In genomic region chr16:5431111-5431510, GRCm38 (mm10) we compare ENCODE assay signal across 10 mouse cellular contexts.
A peak's percentile ranks its signal among the peaks of the same experiment; 100 is the strongest.
DNase-seq lines count a peak whose midpoint lies in the region; ATAC-seq and TF ChIP-seq lines count a peak whose summit lies in the region.
"Had no signal": no experiment of that assay in that cellular context is flagged by ENCODE, and none has a peak within 500 bp of the region (broad histone marks: within the 10 kb centered on the region; RNA-seq: fewer than 3 reads in every experiment).

No protein-coding gene starts in this region.

- no peak overlapping the region for H3K4me2 ChIP-seq in lung, embryonic 15.5 days
- no peak overlapping the region for H3K4me2 ChIP-seq in forebrain, postnatal 0 days (ENCODE audit: low read depth)
- no peak overlapping the region for H3K4me2 ChIP-seq in stomach, postnatal 0 days (replicated peaks; ENCODE audit: low read depth)
- no peak overlapping the region for H3K4me2 ChIP-seq in midbrain, embryonic 15.5 days

- no peaks in the 10 kb centered on the region for H3K27me3 ChIP-seq in lung, embryonic 15.5 days
- no peaks in the 10 kb centered on the region for H3K27me3 ChIP-seq in forebrain, postnatal 0 days (ENCODE audit: insufficient read depth, low read length)
- H3K27me3 ChIP-seq in stomach, postnatal 0 days (ENCODE audit: control insufficient read depth, insufficient read depth, low read length), result no peaks in the 10 kb centered on the region
- no peaks in the 10 kb centered on the region for H3K27me3 ChIP-seq in midbrain, embryonic 15.5 days (replicated peaks)

- H3K27ac ChIP-seq in lung, embryonic 15.5 days, result no peak overlapping the region
- H3K27ac ChIP-seq in forebrain, postnatal 0 days (ENCODE audit: low read depth, low read length), result peak overlapping the region; percentile 41; the same call in 1 of the 2 replicates
- H3K27ac ChIP-seq in stomach, postnatal 0 days (replicated peaks), result no peak overlapping the region
- H3K27ac ChIP-seq in midbrain, embryonic 15.5 days, result no peak overlapping the region
- H3K27ac ChIP-seq: kidney, postnatal 0 days had no signal

- no peaks in the 10 kb centered on the region for H3K4me1 ChIP-seq in lung, embryonic 15.5 days
- no peaks in the 10 kb centered on the region for H3K4me1 ChIP-seq in forebrain, postnatal 0 days (ENCODE audit: insufficient read depth)
- H3K4me1 ChIP-seq in stomach, postnatal 0 days (replicated peaks; ENCODE audit: control insufficient read depth, insufficient read depth), result no peaks in the 10 kb centered on the region
- H3K4me1 ChIP-seq in midbrain, embryonic 15.5 days, result no peaks in the 10 kb centered on the region

- TF ChIP-seq CTCF in forebrain, postnatal 0 days (IDR thresholded peaks at IDR 0.05; ENCODE audit: low read depth), result no peak
- TF ChIP-seq CTCF in stomach, postnatal 0 days (IDR thresholded peaks at IDR 0.05; ENCODE audit: low read depth), result no peak

- no peaks in the 10 kb centered on the region for H3K36me3 ChIP-seq in lung, embryonic 15.5 days
- H3K36me3 ChIP-seq in forebrain, postnatal 0 days (ENCODE audit: insufficient read depth), result no peaks in the 10 kb centered on the region
- H3K36me3 ChIP-seq in stomach, postnatal 0 days (ENCODE audit: control insufficient read depth, insufficient read depth, low read length), result no peaks in the 10 kb centered on the region
- H3K36me3 ChIP-seq in midbrain, embryonic 15.5 days (replicated peaks), result no peaks in the 10 kb centered on the region

- no peak overlapping the region for H3K4me3 ChIP-seq in lung, embryonic 15.5 days
- H3K4me3 ChIP-seq in forebrain, postnatal 0 days (ENCODE audit: low read depth, low read length), result no peak overlapping the region
- no peak overlapping the region for H3K4me3 ChIP-seq in stomach, postnatal 0 days (ENCODE audit: low read depth, low read length)
- no peak overlapping the region for H3K4me3 ChIP-seq in midbrain, embryonic 15.5 days
- H3K4me3 ChIP-seq: myocyte had no signal

- peak; percentile 65; the same call in 1 of the 2 replicates for ATAC-seq in lung, embryonic 15.5 days (ENCODE audit: borderline replicate concordance, extremely low read depth, low FRiP score, low TSS enrichment)
- peak; percentile 96 for ATAC-seq in forebrain, postnatal 0 days
- ATAC-seq in stomach, postnatal 0 days (ENCODE audit: low FRiP score, low TSS enrichment), result no peak
- no peak for ATAC-seq in midbrain, embryonic 15.5 days (replicated peaks)

- H3K9ac ChIP-seq in lung, embryonic 15.5 days, result no peak overlapping the region
- H3K9ac ChIP-seq in forebrain, postnatal 0 days, result no peak overlapping the region
- no peak overlapping the region for H3K9ac ChIP-seq in stomach, postnatal 0 days (ENCODE audit: low read length)
- no peak overlapping the region for H3K9ac ChIP-seq in midbrain, embryonic 15.5 days

- TF ChIP-seq EP300 in stomach, postnatal 0 days (optimal IDR thresholded peaks at IDR 0.05), result no peak

- H3K9me3 ChIP-seq in lung, embryonic 15.5 days, result no peaks in the 10 kb centered on the region
- H3K9me3 ChIP-seq in forebrain, postnatal 0 days (ENCODE audit: low read length), result no peaks in the 10 kb centered on the region
- no peaks in the 10 kb centered on the region for H3K9me3 ChIP-seq in stomach, postnatal 0 days (ENCODE audit: control insufficient read depth, low read length)
- H3K9me3 ChIP-seq in midbrain, embryonic 15.5 days, result no peaks in the 10 kb centered on the region

- 44% methylated on average over 3 of the region's 3 CpGs for WGBS in lung, embryonic 15.5 days
- 54% methylated on average over 3 of the region's 3 CpGs for WGBS in forebrain, postnatal 0 days
- 76% methylated on average over 3 of the region's 3 CpGs for WGBS in stomach, postnatal 0 days
- 86% methylated on average over 3 of the region's 3 CpGs for WGBS in midbrain, embryonic 15.5 days

- no peak for DNase-seq in lung, postnatal 25 days (ENCODE audit: low spot score)
- peak; percentile 81 for DNase-seq in forebrain, postnatal 0 days
- DNase-seq in layer of hippocampus, adult 11-12 months (ENCODE audit: low spot score), result peak; percentile 75
- DNase-seq in right cerebral cortex, postnatal 25 days, result peak; percentile 25
- no peak for DNase-seq in stomach, postnatal 0 days (ENCODE audit: low spot score)
- no peak for DNase-seq in embryo, embryonic 11 days

Comparison
In these comparisons a context has a peak if more than half of its experiments do, and no peak if none do; other contexts are left out.
1. ATAC-seq: peak in lung, embryonic 15.5 days (single experiment) and forebrain, postnatal 0 days (single experiment); none in stomach, postnatal 0 days (single experiment) and midbrain, embryonic 15.5 days (single experiment).
2. DNase-seq: peak in forebrain, postnatal 0 days (single experiment), layer of hippocampus, adult 11-12 months (single experiment) and right cerebral cortex, postnatal 25 days (single experiment); none in lung, postnatal 25 days (single experiment), stomach, postnatal 0 days (single experiment) and embryo, embryonic 11 days (single experiment).